Mouse (Mus musculus): ENCODE measurements at regions not wholly inside any gene's neighbourhood (a gene's known extent, or its start where the extent isn't known, plus 50 kb on each side); places are given as distances from the start of the nearest gene placed in this dataset.
"Not testable (repeated sequence)": the region's sequence is repeated elsewhere in the genome, so short reads cannot be mapped to it uniquely, and the experiment has no call there.

DNA sequence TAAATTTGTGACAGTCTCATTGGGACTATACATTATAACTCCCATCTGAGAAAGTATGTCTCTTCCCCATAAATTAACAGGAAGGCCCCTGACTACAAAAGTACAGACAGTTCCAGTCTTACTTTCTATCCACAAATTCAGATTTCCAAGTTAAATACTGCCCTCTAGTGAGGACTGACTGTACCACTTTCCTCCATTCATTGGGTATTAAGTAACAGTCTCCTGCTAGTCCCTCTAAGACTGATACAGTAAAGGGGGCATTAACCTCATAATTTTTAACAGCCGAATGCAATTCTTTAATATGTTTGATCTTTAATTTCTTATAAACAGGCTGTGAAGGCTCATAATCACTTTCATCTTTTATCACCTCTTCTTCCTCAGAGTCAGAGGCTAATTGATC lies 131.0 kb upstream of the Adcyap1 start:
- not testable (repeated sequence) for H3K4me3 ChIP-seq (ENCODE audit: low read depth, low read length); H3K27me3 ChIP-seq (replicated peaks; ENCODE audit: control insufficient read depth, insufficient read depth, low read length); H3K9ac ChIP-seq (ENCODE audit: low read length); H3K27ac ChIP-seq (ENCODE audit: low read depth, low read length); H3K4me2 ChIP-seq (ENCODE audit: low read length); H3K9me3 ChIP-seq (replicated peaks; ENCODE audit: control insufficient read depth, low read length); H3K36me3 ChIP-seq (ENCODE audit: control insufficient read depth, insufficient read depth, low read length); H3K4me1 ChIP-seq (ENCODE audit: control insufficient read depth, insufficient read depth, low read length)
- DNase-seq (ENCODE audit: low spot score) (peak; percentile 68), ATAC-seq (peak; percentile 55; the same call in 1 of the 2 replicates)
- 49% methylated on average over 1 of the region's 1 CpGs for WGBS

DNA sequence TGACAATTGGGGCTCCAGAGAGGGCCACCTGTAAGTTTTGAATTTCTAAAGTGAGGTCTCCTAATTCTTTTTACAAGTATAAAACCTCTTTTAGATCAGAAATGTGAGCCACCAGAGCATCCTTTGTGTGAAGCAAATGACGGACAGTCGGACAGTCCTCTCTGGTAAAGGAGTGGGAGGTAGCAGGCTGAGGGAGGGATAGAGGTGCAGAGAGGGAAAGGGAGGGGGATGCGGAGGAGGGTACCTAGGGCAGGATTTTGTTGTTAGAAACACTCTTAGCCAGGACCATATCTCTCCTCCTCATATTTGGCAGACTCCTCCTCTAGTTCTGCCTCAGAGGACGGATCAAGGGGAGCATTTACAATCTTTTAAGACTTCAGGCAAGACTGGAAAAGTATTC lies 130.3 kb upstream of the Adcyap1 start:
- H3K4me2 ChIP-seq (ENCODE audit: low read length) = no peak overlapping the region
- H3K36me3 ChIP-seq (ENCODE audit: control insufficient read depth, insufficient read depth, low read length) = no peaks in the 10 kb centered on the region
- H3K27me3 ChIP-seq (replicated peaks; ENCODE audit: control insufficient read depth, insufficient read depth, low read length) = no peaks in the 10 kb centered on the region
- 64% methylated on average over 4 of the region's 4 CpGs for WGBS
- no peak overlapping the region for H3K27ac ChIP-seq (ENCODE audit: low read depth, low read length)
- no peak for DNase-seq (ENCODE audit: low spot score)
- H3K9me3 ChIP-seq (replicated peaks; ENCODE audit: control insufficient read depth, low read length) = no peaks in the 10 kb centered on the region
- H3K4me3 ChIP-seq (ENCODE audit: low read depth, low read length) = no peak overlapping the region
- no peak overlapping the region for H3K9ac ChIP-seq (ENCODE audit: low read length)
- H3K4me1 ChIP-seq (ENCODE audit: control insufficient read depth, insufficient read depth, low read length) = no peaks in the 10 kb centered on the region
- no peak for ATAC-seq

DNA sequence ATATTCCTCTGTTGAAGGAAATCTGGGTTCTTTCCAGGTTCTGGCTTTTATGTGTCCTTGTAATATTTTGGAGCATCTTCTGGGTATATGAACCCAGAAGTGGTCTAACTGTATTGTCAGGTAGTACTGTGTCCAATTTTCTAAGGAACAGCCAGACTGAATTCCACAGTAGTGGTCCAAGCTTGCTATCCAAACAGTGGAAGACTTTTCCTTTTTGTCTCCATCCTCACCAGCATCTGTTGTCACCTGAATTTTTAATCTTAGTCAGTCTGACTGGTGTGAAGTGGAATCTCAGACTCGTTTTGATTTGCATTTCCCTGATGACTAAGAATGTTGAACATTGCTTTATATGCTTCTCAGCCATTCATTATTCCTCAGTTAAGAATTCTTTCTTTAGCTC lies 114.8 kb upstream of the Adcyap1 start:
- Histone ChIP-seq H3K4me1 (ENCODE audit: control insufficient read depth, insufficient read depth, low read length) (no peaks in the 10 kb centered on the region), H3K36me3 (ENCODE audit: control insufficient read depth, insufficient read depth, low read length) (no peaks in the 10 kb centered on the region), H3K4me2 (ENCODE audit: low read length) (no peak overlapping the region), H3K4me3 (ENCODE audit: low read depth, low read length) (no peak overlapping the region), H3K9me3 (replicated peaks; ENCODE audit: control insufficient read depth, low read length) (no peaks in the 10 kb centered on the region), H3K9ac (ENCODE audit: low read length) (no peak overlapping the region), H3K27me3 (replicated peaks; ENCODE audit: control insufficient read depth, insufficient read depth, low read length) (no peaks in the 10 kb centered on the region), H3K27ac (ENCODE audit: low read depth, low read length) (no peak overlapping the region)
- ATAC-seq (no peak), DNase-seq (ENCODE audit: low spot score) (no peak)
- 48% methylated on average over 1 of the region's 1 CpGs for WGBS

DNA sequence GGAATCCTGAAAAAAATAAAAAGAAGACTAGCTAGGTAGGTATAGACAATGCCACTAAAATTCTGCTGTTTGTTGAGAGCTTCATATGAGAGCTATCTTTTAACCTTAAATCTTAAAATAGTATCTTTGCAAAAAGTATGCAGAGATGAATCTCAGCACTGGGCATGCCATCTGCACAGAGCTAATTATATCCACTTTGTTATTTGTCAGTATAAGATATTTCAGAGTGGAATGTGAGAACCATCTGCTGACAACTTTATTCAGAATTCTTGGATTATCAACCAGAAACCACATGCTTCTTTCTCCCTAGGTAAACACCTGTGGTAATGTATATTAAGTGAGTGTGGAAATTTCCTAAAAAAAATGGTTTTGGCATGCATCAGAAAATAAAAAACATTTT lies 94.3 kb upstream of the Adcyap1 start:
- Histone ChIP-seq H3K4me3 (ENCODE audit: low read depth, low read length) (no peak overlapping the region), H3K27me3 (replicated peaks; ENCODE audit: control insufficient read depth, insufficient read depth, low read length) (no peaks in the 10 kb centered on the region), H3K9ac (ENCODE audit: low read length) (no peak overlapping the region), H3K36me3 (ENCODE audit: control insufficient read depth, insufficient read depth, low read length) (no peaks in the 10 kb centered on the region), H3K27ac (ENCODE audit: low read depth, low read length) (no peak overlapping the region), H3K4me1 (ENCODE audit: control insufficient read depth, insufficient read depth, low read length) (no peaks in the 10 kb centered on the region), H3K9me3 (replicated peaks; ENCODE audit: control insufficient read depth, low read length) (no peaks in the 10 kb centered on the region), H3K4me2 (ENCODE audit: low read length) (no peak overlapping the region)
- ATAC-seq (0 out of 2 replicates have a peak, but pooled peaks have one; percentile 46), DNase-seq (ENCODE audit: low spot score) (peak; percentile 40)

DNA sequence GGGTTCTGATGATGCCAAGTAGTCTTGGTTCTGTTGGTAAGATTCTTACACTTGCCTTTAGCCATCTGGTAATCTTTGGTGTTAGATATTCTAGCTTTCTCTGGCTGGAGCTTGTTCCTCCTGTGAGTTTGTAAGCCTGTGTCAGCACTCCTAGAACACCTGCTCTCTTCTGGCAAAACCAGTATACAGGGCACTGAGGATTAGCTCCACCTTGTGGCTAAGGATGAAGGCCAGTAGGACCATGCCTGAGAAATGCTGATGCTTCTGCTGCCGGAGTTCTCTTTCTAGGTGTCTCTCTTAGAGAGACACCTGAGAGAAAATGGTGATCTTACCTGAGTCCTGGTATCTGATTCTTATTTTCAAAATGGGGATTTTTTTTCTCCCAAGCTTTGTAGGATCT lies 58.8 kb upstream of the Adcyap1 start:
- Histone ChIP-seq H3K4me1 (ENCODE audit: control insufficient read depth, insufficient read depth, low read length) (no peaks in the 10 kb centered on the region), H3K36me3 (ENCODE audit: control insufficient read depth, insufficient read depth, low read length) (no peaks in the 10 kb centered on the region), H3K9ac (ENCODE audit: low read length) (no peak overlapping the region), H3K4me3 (ENCODE audit: low read depth, low read length) (no peak overlapping the region), H3K4me2 (ENCODE audit: low read length) (no peak overlapping the region), H3K9me3 (replicated peaks; ENCODE audit: control insufficient read depth, low read length) (no peaks in the 10 kb centered on the region), H3K27me3 (replicated peaks; ENCODE audit: control insufficient read depth, insufficient read depth, low read length) (no peaks in the 10 kb centered on the region), H3K27ac (ENCODE audit: low read depth, low read length) (no peak overlapping the region)
- ATAC-seq = no peak
- DNase-seq (ENCODE audit: low spot score) = peak; percentile 13
- 69% methylated on average over 1 of the region's 1 CpGs for WGBS

DNA sequence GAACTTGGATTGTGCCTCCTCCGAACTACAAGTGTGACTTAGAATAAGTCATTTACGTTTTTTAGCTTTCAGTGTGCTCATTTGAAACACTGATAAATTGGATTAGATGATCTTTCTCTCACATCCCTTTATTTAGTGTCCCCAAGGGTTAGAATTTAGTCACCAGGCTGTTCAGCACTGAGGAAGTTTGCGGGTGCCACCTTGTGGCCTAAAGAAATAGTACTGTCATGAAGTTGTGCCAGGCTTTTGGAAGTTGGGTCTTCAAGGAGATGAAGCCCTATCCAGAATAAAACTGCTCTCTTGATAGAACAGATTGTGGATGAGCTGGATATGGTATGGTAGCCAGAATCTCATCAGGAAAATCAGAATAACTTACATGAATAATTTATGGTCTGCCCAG lies 57.7 kb upstream of the Adcyap1 start:
- 22% methylated on average over 3 of the region's 3 CpGs for WGBS
- no peak overlapping the region for H3K9ac ChIP-seq (ENCODE audit: low read length)
- H3K4me2 ChIP-seq (ENCODE audit: low read length) = no peak overlapping the region
- H3K27me3 ChIP-seq (replicated peaks; ENCODE audit: control insufficient read depth, insufficient read depth, low read length) = no peaks in the 10 kb centered on the region
- no peaks in the 10 kb centered on the region for H3K4me1 ChIP-seq (ENCODE audit: control insufficient read depth, insufficient read depth, low read length)
- H3K4me3 ChIP-seq (ENCODE audit: low read depth, low read length) = no peak overlapping the region
- H3K27ac ChIP-seq (ENCODE audit: low read depth, low read length) = no peak overlapping the region
- DNase-seq (ENCODE audit: low spot score) (peak; percentile 72), ATAC-seq (peak; percentile 70)
- no peaks in the 10 kb centered on the region for H3K36me3 ChIP-seq (ENCODE audit: control insufficient read depth, insufficient read depth, low read length)
- no peaks in the 10 kb centered on the region for H3K9me3 ChIP-seq (replicated peaks; ENCODE audit: control insufficient read depth, low read length)
